Mouse (Mus musculus) midbrain, postnatal 0 days (tissue): Measurements from ENCODE around the gene Ccdc169. TPM values are rescaled to one million over a fixed set of nuclear protein-coding genes. Genes with fewer than 3 reads are reported as not detected.

Experiments
- ATAC-seq: fragments of 200-750 bp; cut with Nextera tagmentation; 2 replicates; pipeline ENCODE4 v1.8.0; 2017; ENCODE audit warnings: moderate number of reproducible peaks, mild to moderate bottlenecking, moderate TSS enrichment, moderate library complexity; ENCODE audit not compliant: low FRiP score
- DNase-seq: peaks from one replicate; pipeline ENCODE4 v3.0.0-alpha.2; 2015; ENCODE audit warnings: low spot score
- H3K27ac ChIP-seq: fragments of 300-500 bp; sonication (generic); 2 replicates; pipeline ENCODE4 v1.5.1; 2014; ENCODE audit warnings: low read depth, mild to moderate bottlenecking, low read length, mixed read lengths
- H3K27me3 ChIP-seq: fragments of 300-500 bp; sonication (generic); 2 replicates; pipeline ENCODE4 v1.6.1; 2014; ENCODE audit warnings: low read length, control low read depth, mixed read lengths; ENCODE audit not compliant: insufficient read depth
- H3K36me3 ChIP-seq: fragments of 300-500 bp; sonication (generic); 2 replicates; pipeline ENCODE4 v1.6.1; 2014; ENCODE audit warnings: low read length, control low read depth, mixed read lengths; ENCODE audit not compliant: insufficient read depth
- H3K4me1 ChIP-seq: fragments of 300-500 bp; sonication (generic); 2 replicates; pipeline ENCODE4 v1.6.1; 2014; ENCODE audit warnings: mild to moderate bottlenecking, control low read depth, antibody characterized with exemption, low read length, mixed read lengths; ENCODE audit not compliant: insufficient read depth
- H3K4me2 ChIP-seq: fragments of 300-500 bp; sonication (generic); 2 replicates; pipeline ENCODE4 v1.6.1; 2014; ENCODE audit warnings: low read depth, mild to moderate bottlenecking, low read length, mixed read lengths; ENCODE audit not compliant: poor library complexity, severe bottlenecking
- H3K4me3 ChIP-seq: fragments of 300-500 bp; sonication (generic); 2 replicates; pipeline ENCODE4 v1.5.1; 2014; ENCODE audit warnings: low read depth, mild to moderate bottlenecking, low read length, moderate library complexity
- H3K9ac ChIP-seq: fragments of 300-500 bp; sonication (generic); replicated peaks from 2 replicates; pipeline ENCODE4 v1.6.1; 2014; ENCODE audit warnings: mild to moderate bottlenecking, low read length, moderate library complexity, mixed read lengths; ENCODE audit not compliant: poor library complexity, severe bottlenecking
- H3K9me3 ChIP-seq: fragments of 300-500 bp; sonication (generic); 2 replicates; pipeline ENCODE4 v1.6.1; 2016; ENCODE audit warnings: low read length, control low read depth
- CTCF ChIP-seq: IDR thresholded peaks from 2 replicates; pipeline ENCODE4 v1.5.1; 2016; ENCODE audit warnings: antibody characterized with exemption, mild to moderate bottlenecking
- WGBS: fragments of 180-500 bp; shearing (Covaris S2); extraction: QIAGEN DNeasy Blood & Tissue Kit; methylation state at CpG from one replicate; pipeline ENCODE4 v1.1.7; 2014; 5-methylcytosine and 5-hydroxymethylcytosine counted together
- polyA plus RNA-seq: library from polyadenylated mRNA; unstranded; fragments of >200 nt; fragmentation: Nextera tagmentation; extraction: Ambion mirVana; gene quantifications from 2 replicates; pipeline ENCODE4 v1.2.1, GENCODE M21; 2015
- total RNA-seq: library from RNA; depleted of rRNA; stranded (reverse); fragments of >200 nt; gene quantifications from 2 replicates; pipeline ENCODE4 v1.2.3, GENCODE M21; 2014

The Ccdc169 gene
- total and polyA plus RNA-seq, 2 experiments from 2014 or later: 0.05 to 0.11 TPM

DNA sequence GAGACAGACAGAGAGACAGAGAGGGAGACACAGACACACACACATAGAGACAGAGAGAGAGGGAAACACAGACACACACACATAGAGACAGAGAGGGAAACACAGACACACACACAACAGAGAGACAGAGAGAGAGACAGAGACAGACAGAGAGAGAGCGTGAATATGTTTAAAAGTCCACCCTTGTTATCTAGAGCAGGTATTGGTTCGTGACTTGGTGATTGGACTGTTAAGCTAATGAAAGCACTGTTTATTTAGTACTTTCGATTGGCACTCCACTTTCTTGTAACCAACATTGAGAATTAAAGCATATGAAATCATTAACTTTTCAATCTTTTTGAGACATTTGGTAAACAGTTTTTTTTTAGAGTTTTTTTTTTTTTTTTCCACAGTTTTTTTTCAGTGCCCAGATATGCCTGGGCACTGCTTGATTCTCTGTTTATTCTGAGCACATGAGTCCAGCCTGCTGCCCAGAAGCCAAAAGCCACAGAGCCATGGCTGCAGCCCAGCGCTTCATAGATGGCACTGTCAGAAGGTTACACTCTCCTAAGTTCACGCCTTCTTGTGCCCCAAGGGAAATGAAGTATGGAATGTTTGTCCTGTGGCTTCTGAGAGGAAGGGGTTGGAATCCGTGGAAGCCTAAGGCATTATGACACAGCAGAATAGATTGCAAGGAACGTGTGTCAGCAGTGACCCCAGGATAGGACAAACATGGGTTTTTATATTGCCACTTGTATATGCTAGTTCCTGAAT is 22.6 kb upstream of the Ccdc169 start:
- no peak overlapping the region for H3K4me3 ChIP-seq
- H3K27ac ChIP-seq: no peak overlapping the region
- 0 out of 2 replicates have a peak, but pooled peaks cover 2% of the 10 kb centered on the region for H3K4me1 ChIP-seq
- WGBS: 75% methylated on average over 7 of the region's 7 CpGs
- no peak overlapping the region for H3K9ac ChIP-seq
- peaks cover 20% of the 10 kb centered on the region for H3K36me3 ChIP-seq
- no peak for TF ChIP-seq CTCF
- DNase-seq: no peak
- no peaks in the 10 kb centered on the region for H3K27me3 ChIP-seq
- ATAC-seq: no peak
- no peaks in the 10 kb centered on the region for H3K9me3 ChIP-seq
- H3K4me2 ChIP-seq: no peak overlapping the region

DNA sequence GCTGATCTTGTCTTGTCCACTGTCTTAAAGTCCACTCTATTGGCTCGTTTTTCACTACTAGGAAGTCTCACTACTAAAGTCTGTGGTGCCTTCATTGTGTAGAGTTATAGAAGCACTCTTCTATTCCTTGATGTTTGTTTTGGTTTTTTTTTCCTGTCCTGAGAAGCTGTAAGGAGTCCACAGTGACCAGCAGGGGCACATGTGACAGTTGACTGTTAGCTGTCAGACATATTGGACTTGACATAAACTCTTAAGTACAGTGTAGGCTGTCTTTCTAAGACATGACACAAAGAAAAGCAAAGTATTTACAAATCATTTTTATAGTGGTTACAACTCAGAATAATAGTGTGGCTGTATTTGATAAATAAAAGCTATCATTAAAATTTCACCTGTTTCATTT is 22.1 kb upstream of the Ccdc169 start:
- H3K4me1 ChIP-seq: 0 out of 2 replicates have a peak, but pooled peaks cover 2% of the 10 kb centered on the region
- TF ChIP-seq CTCF: no peak
- no peak overlapping the region for H3K27ac ChIP-seq
- ATAC-seq: no peak
- H3K36me3 ChIP-seq: peaks cover 20% of the 10 kb centered on the region
- H3K4me2 ChIP-seq: no peak overlapping the region
- H3K27me3 ChIP-seq: no peaks in the 10 kb centered on the region
- H3K4me3 ChIP-seq: no peak overlapping the region
- DNase-seq: no peak
- no peak overlapping the region for H3K9ac ChIP-seq
- H3K9me3 ChIP-seq: no peaks in the 10 kb centered on the region
- 64% methylated on average over 1 of the region's 1 CpGs for WGBS

DNA sequence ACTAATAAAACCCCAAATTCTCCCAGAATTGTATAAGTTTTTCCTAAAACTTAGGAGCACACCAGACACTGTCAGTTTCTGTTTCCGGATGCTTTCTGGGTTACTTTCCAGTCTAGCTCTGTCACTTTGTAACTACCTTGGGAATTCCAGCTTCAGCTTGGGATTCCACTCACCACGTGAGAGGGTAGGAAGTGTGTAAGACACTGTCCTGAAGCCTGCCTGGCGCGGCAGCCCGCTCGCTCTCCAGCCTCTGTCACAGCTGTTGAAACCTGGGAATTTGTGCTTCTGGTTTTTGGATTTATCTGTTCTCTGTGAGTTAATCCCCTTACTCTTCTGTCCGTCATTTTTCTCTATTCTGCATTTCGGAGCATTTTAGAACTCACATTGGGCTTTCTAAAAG is 21.1 kb upstream of the Ccdc169 start:
- Histone ChIP-seq H3K9me3 (no peaks in the 10 kb centered on the region), H3K9ac (no peak overlapping the region), H3K4me2 (no peak overlapping the region), H3K4me3 (no peak overlapping the region), H3K27ac (no peak overlapping the region), H3K36me3 (peaks cover 28% of the 10 kb centered on the region), H3K27me3 (no peaks in the 10 kb centered on the region), H3K4me1 (0 out of 2 replicates have a peak, but pooled peaks cover 2% of the 10 kb centered on the region)
- DNase-seq (no peak), ATAC-seq (no peak)
- no peak for TF ChIP-seq CTCF
- 83% methylated on average over 8 of the region's 8 CpGs for WGBS

DNA sequence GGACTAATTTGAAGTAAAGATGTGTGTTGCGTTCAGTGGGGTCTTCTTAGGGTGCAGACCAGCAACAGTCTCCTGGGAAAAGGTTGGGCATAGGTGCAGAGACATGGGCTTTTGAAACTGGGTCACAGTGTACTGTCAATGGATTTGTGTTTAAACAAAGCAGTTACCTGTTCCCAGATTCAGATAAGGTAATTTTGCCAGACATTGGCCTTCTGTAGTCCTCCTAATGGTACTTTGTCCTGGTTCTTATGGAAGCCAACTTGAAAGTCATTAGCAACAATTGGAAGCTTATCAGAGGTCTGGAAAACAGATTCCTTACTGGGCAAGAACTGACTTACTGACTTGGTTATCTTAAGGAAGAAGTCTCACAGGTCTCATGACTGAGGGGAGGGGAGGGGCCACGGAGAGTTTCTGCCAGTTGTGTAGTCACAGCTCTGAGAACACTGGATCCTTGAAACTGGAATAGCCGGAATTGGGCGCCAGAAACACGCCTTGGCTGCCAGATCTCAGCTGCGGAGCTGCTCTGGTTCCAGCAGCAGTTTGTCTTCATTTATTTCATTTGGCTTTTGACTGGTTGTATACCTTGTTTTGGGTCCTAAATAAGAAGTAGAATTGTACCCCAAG is 17.8 kb upstream of the Ccdc169 start:
- ATAC-seq: no peak
- no peak overlapping the region for H3K4me3 ChIP-seq
- 90% methylated on average over 6 of the region's 6 CpGs for WGBS
- H3K4me1 ChIP-seq: no peaks in the 10 kb centered on the region
- H3K36me3 ChIP-seq: peaks cover 28% of the 10 kb centered on the region
- no peaks in the 10 kb centered on the region for H3K9me3 ChIP-seq
- H3K27ac ChIP-seq: no peak overlapping the region
- no peaks in the 10 kb centered on the region for H3K27me3 ChIP-seq
- TF ChIP-seq CTCF: no peak
- no peak overlapping the region for H3K9ac ChIP-seq
- DNase-seq: no peak
- H3K4me2 ChIP-seq: no peak overlapping the region

DNA sequence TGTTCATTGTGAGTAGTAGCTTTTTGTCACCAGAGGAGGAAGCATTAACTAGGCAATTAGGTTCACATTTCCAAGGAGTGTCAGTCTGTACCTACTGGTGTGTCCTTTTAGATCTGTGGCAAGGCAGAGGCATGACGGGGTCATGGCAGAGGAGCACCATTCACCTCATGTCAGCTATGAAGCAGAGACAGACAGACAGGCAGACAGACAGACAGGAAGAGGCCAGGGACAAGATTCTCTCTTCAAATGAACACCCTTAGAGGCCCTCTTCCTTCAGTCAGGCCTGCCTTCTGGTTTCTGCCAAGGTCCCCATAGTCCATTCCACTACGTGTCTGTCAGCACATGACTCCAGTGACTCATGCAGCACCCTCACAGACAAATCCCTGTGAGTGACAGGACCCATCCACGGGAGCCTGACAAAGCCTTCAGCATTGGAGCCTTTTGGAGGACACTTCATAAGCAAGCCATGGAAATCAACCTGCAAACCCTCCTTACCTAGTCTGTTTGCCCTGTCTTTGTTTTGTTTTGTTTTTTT is 14.7 kb upstream of the Ccdc169 start:
- TF ChIP-seq CTCF: no peak
- H3K36me3 ChIP-seq: peaks cover 39% of the 10 kb centered on the region
- no peak overlapping the region for H3K27ac ChIP-seq
- ATAC-seq (no peak), DNase-seq (no peak)
- H3K27me3 ChIP-seq: no peaks in the 10 kb centered on the region
- H3K4me2 ChIP-seq: no peak overlapping the region
- no peak overlapping the region for H3K9ac ChIP-seq
- no peaks in the 10 kb centered on the region for H3K9me3 ChIP-seq
- H3K4me3 ChIP-seq: no peak overlapping the region
- WGBS: 86% methylated on average over 3 of the region's 3 CpGs
- H3K4me1 ChIP-seq: no peaks in the 10 kb centered on the region

DNA sequence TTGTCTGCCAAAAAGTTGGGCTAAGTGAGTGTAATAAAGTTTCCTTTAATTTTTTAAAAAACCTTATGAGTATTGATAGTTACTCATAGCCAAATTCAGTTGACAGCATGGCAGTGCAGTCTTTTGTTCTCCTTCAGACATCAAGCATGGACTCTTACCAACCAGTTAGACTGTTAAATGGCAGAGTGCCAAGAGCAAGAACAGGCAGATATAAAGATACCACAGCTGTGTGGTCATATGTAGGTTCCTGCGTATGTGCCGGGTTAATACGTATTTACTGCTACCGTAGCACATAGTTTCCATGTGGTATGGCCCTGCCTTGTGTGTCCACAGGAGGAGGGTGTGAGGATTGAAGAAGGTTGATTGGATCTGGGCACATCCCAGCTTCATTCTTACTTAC is 14.1 kb upstream of the Ccdc169 start:
- WGBS: 93% methylated on average over 4 of the region's 4 CpGs
- TF ChIP-seq CTCF: no peak
- no peak for DNase-seq
- H3K4me2 ChIP-seq: no peak overlapping the region
- no peaks in the 10 kb centered on the region for H3K9me3 ChIP-seq
- H3K4me1 ChIP-seq: no peaks in the 10 kb centered on the region
- H3K9ac ChIP-seq: no peak overlapping the region
- no peak overlapping the region for H3K4me3 ChIP-seq
- ATAC-seq: no peak
- peaks cover 39% of the 10 kb centered on the region for H3K36me3 ChIP-seq
- H3K27ac ChIP-seq: no peak overlapping the region
- H3K27me3 ChIP-seq: no peaks in the 10 kb centered on the region
